Mouse (Mus musculus) limb, embryonic 14.5 days (tissue): Measurements from ENCODE around the gene Lcn8. TPM values are rescaled to one million over a fixed set of nuclear protein-coding genes. Genes with fewer than 3 reads are reported as not detected.
"Not testable (repeated sequence)": the region's sequence is repeated elsewhere in the genome, so short reads cannot be mapped to it uniquely, and the experiment has no call there.

Source experiments
- ATAC-seq: fragments of 200-750 bp; cut with Nextera tagmentation; 2 replicates; pipeline ENCODE4 v1.8.0; 2017; ENCODE audit warnings: low read depth, moderate number of reproducible peaks, moderate TSS enrichment; ENCODE audit not compliant: low FRiP score
- DNase-seq: peaks from one replicate; pipeline ENCODE4 v3.0.0-alpha.2; 2015; ENCODE audit warnings: low spot score
- H3K27ac ChIP-seq: fragments of 300-500 bp; sonication (generic); replicated peaks from 2 replicates; pipeline ENCODE4 v1.5.1; 2014; ENCODE audit warnings: low read depth, mild to moderate bottlenecking, low read length, moderate library complexity, mixed read lengths
- H3K27me3 ChIP-seq: fragments of 300-500 bp; sonication (generic); 2 replicates; pipeline ENCODE4 v1.6.1; 2014; ENCODE audit warnings: low read length, mixed read lengths; ENCODE audit not compliant: control insufficient read depth, insufficient read depth
- H3K36me3 ChIP-seq: fragments of 300-500 bp; sonication (generic); 2 replicates; pipeline ENCODE4 v1.6.1; 2014; ENCODE audit warnings: mild to moderate bottlenecking, low read length, moderate library complexity, mixed read lengths; ENCODE audit not compliant: control insufficient read depth, insufficient read depth
- H3K4me1 ChIP-seq: fragments of 300-500 bp; sonication (generic); 2 replicates; pipeline ENCODE4 v1.6.1; 2014; ENCODE audit warnings: antibody characterized with exemption, low read length, mixed read lengths; ENCODE audit not compliant: control insufficient read depth, insufficient read depth
- H3K4me2 ChIP-seq: fragments of 300-500 bp; sonication (generic); replicated peaks from 2 replicates; pipeline ENCODE4 v1.6.1; 2014; ENCODE audit warnings: low read depth, mild to moderate bottlenecking, low read length, moderate library complexity; ENCODE audit not compliant: severe bottlenecking
- H3K4me3 ChIP-seq: fragments of 300-500 bp; sonication (generic); replicated peaks from 2 replicates; pipeline ENCODE4 v1.5.1; 2014; ENCODE audit warnings: low read length
- H3K9ac ChIP-seq: fragments of 300-500 bp; sonication (generic); 2 replicates; pipeline ENCODE4 v1.6.1; 2014; ENCODE audit warnings: mild to moderate bottlenecking, low read depth, low read length, moderate library complexity; ENCODE audit not compliant: severe bottlenecking
- H3K9me3 ChIP-seq: fragments of 300-500 bp; sonication (generic); 2 replicates; pipeline ENCODE4 v1.6.1; 2016; ENCODE audit warnings: low read length; ENCODE audit not compliant: control insufficient read depth
- POLR2A ChIP-seq: fragments of 200-500 bp; IDR thresholded peaks from 2 replicates; pipeline ENCODE4 v1.8.0; 2012; ENCODE audit warnings: inconsistent platforms, mild to moderate bottlenecking, moderate library complexity, borderline replicate concordance; ENCODE audit not compliant: insufficient read depth, insufficient read length; ENCODE audit errors: extremely low read depth
- WGBS: fragments of 180-500 bp; shearing (Covaris S2); extraction: QIAGEN DNeasy Blood & Tissue Kit; methylation state at CpG from one replicate; pipeline ENCODE4 v1.1.7; 2014; 5-methylcytosine and 5-hydroxymethylcytosine counted together
- polyA plus RNA-seq, 2 experiments: library from polyadenylated mRNA; depleted of rRNA in 1 of 2; stranded (reverse) in 1 of 2; unstranded in 1 of 2; fragments of >200 nt; fragmentation: Nextera tagmentation in 1 of 2; extraction: Ambion mirVana in 1 of 2; gene quantifications; 2 replicates each; pipeline versions ENCODE4 v1.2.1 to v1.2.3; 2012 to 2014

Gene Lcn8
- polyA plus RNA-seq, 2 experiments, result 0.29 to 0.72 TPM

DNA sequence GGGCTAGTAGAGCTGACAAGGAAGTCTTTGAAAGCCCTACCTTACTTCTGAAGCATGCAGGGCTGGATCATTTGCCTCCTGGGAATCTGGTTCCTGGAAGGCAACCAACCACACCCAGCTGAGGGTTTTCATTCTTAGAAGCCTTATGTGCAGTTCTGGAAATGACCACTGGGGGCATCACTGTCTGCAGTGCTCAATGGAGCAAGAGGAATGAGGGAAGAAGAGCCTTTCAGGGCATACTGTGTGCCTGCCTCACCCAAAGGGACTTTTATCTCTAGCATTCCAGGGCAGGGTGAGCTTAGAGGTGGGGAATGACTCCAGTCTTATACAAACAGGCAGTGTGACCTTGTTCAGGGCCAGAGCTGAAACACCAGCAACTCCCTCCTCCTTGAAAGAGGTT is 41.7 kb downstream of the Lcn8 start:
- H3K9me3 ChIP-seq, result no peaks in the 10 kb centered on the region
- no peaks in the 10 kb centered on the region for H3K4me1 ChIP-seq
- no peak overlapping the region for H3K4me3 ChIP-seq
- H3K27me3 ChIP-seq, result no peaks in the 10 kb centered on the region
- peak; percentile 69 for DNase-seq
- H3K36me3 ChIP-seq, result no peaks in the 10 kb centered on the region
- no peak for ATAC-seq
- no peak overlapping the region for H3K27ac ChIP-seq
- no peak overlapping the region for H3K4me2 ChIP-seq
- TF ChIP-seq POLR2A, result no peak
- H3K9ac ChIP-seq, result no peak overlapping the region

DNA sequence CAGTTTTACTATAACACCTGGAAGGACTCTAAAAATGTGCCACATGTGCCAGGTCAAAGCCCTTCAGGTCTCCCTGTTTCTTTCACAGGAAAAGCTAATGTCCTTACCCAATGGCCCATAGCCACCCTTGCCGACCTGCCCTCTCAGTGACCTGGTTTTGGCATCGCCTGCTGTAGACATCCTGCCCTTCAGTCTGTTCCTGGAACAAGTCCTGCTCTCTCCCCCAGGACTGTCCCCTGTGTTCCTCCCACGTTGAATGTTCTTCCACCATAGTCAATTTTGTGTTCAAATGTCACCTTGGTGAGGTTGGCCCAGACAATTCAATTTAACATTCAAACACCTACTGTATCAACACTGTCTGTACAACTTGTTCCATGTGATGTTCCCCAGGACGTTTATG is 44.0 kb downstream of the Lcn8 start:
- no peak overlapping the region for H3K9ac ChIP-seq
- no peak overlapping the region for H3K4me2 ChIP-seq
- no peaks in the 10 kb centered on the region for H3K36me3 ChIP-seq
- no peak for TF ChIP-seq POLR2A
- H3K27me3 ChIP-seq, result no peaks in the 10 kb centered on the region
- ATAC-seq, result no peak
- no peaks in the 10 kb centered on the region for H3K4me1 ChIP-seq
- WGBS, result 61% methylated on average over 4 of the region's 4 CpGs
- no peak overlapping the region for H3K27ac ChIP-seq
- no peaks in the 10 kb centered on the region for H3K9me3 ChIP-seq
- H3K4me3 ChIP-seq, result no peak overlapping the region
- DNase-seq, result no peak

DNA sequence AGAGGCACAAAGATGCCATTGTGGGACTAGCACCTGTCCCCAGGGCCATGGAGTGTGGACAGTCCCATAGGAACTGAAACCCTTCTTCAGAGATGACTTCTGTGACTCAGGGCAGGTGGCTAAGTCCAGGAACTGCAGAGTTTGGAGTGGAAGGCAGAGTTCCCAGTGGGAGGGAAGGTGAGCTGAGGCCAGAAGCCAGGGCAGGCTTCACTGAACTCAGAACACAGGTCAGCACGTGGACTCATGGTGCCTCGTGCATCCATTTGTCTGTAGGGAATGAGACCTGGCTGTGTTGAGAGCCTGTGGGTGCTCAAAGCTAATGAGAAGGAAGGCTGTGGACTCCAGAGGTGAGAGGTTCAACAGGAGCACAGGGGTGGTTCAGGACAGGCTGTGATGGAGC is 45.8 kb downstream of the Lcn8 start:
- ATAC-seq, result no peak
- WGBS, result 89% methylated on average over 2 of the region's 2 CpGs

DNA sequence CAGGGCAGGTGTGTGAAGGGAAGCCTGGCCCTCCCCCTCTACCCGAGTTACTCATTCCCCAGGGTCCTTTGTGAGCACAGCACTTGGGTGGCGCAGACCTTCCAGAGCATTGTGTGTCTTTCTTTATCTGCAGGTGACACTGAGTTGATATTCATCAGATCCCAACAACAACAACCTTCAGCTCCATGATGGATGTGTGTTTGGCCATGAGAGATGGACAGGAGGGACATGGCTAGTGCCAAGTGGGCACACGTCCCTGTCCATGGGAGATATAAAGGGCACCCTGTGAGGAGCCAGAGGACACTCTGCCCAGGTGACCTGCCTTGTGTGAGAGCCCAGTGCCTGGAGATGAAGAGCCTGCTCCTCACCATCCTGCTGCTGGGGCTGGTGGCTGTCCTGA is 46.8 kb downstream of the Lcn8 start, which contains the start of gene Obp2a:
TSS of gene Obp2a (plus strand) at position 301 of the 400 bp plus-strand sequence.
- WGBS, result 77% methylated on average over 3 of the region's 3 CpGs
- not testable (repeated sequence) for H3K4me2 ChIP-seq, H3K4me1 ChIP-seq, H3K9ac ChIP-seq, H3K4me3 ChIP-seq, DNase-seq, H3K9me3 ChIP-seq, H3K27me3 ChIP-seq, H3K36me3 ChIP-seq, H3K27ac ChIP-seq, ATAC-seq

More for the DNA sequence above, 45.8 kb downstream of the Lcn8 start:
- H3K9me3 ChIP-seq, result no peaks in the 10 kb centered on the region
- no peak overlapping the region for H3K9ac ChIP-seq
- no peak for TF ChIP-seq POLR2A
- H3K27me3 ChIP-seq, result no peaks in the 10 kb centered on the region
- H3K27ac ChIP-seq, result no peak overlapping the region
- H3K4me2 ChIP-seq, result no peak overlapping the region
- H3K4me1 ChIP-seq, result no peaks in the 10 kb centered on the region
- H3K4me3 ChIP-seq, result no peak overlapping the region
- no peak for DNase-seq
- H3K36me3 ChIP-seq, result no peaks in the 10 kb centered on the region

DNA sequence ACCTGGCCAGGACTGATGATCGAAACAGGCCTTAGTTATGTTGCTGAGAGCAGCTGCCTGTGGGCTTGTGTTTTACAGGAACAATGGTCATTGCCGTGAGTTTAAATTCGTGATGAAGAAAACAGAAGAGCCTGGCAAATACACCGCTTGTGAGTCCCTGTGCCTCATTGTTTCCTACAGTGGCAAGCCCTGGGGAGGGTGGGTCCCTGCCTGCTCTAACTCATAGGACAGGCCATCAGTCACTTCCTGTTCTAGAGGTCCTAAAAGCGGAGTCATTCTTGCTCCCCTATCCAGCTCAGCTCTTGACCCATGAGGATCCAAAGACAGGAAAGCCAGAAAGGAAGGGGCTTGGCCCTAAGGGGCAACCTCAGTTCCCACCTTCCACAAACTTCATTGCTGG is 48.1 kb downstream of the Lcn8 start:
- Histone ChIP-seq H3K9ac (no peak overlapping the region), H3K4me3 (no peak overlapping the region), H3K4me1 (no peaks in the 10 kb centered on the region), H3K4me2 (no peak overlapping the region), H3K27ac (no peak overlapping the region), H3K36me3 (no peaks in the 10 kb centered on the region), H3K9me3 (no peaks in the 10 kb centered on the region), H3K27me3 (no peaks in the 10 kb centered on the region)
- DNase-seq, result no peak
- WGBS, result 67% methylated on average over 5 of the region's 5 CpGs
- TF ChIP-seq POLR2A, result no peak
- ATAC-seq, result no peak

DNA sequence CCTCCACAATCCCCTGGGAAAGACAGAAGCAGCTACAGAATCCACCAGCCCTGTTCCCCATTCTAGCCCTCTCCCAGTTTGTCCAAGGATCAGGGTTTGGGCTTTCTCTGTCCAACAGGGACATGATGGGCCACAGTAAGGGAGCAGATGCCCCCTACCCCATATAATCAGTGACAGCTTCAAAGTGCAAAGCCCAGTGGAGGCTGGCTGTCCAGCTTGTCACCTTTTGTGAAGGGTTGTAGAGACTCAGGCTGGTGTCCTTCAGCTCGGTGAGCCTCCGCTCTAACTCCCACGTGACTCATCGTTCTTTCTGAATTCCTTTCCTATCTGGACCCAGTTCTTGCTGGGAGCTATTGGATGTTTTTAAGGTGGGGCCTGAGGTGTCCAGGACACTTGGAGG is 50.8 kb downstream of the Lcn8 start:
- no peak for DNase-seq
- H3K27ac ChIP-seq, result no peak overlapping the region
- H3K9me3 ChIP-seq, result no peaks in the 10 kb centered on the region
- TF ChIP-seq POLR2A, result no peak
- no peak overlapping the region for H3K9ac ChIP-seq
- WGBS, result 80% methylated on average over 4 of the region's 4 CpGs
- H3K36me3 ChIP-seq, result no peaks in the 10 kb centered on the region
- H3K4me2 ChIP-seq, result no peak overlapping the region
- H3K4me1 ChIP-seq, result peaks cover 6% of the 10 kb centered on the region; the same call in 1 of the 2 replicates
- no peak for ATAC-seq
- H3K4me3 ChIP-seq, result no peak overlapping the region
- H3K27me3 ChIP-seq, result no peaks in the 10 kb centered on the region

Other genes with a start within 250 kb of the Lcn8 start
- gene Fut7, start 229.9 kb upstream of the Lcn8 start, polyA plus RNA-seq (2012; rRNA removed), result 0.05 and 0.11 TPM in 2 replicates
- gene Fut7, start 229.9 kb upstream of the Lcn8 start, polyA plus RNA-seq (2014; fragmentation: Nextera tagmentation; extraction: Ambion mirVana), result not detected in 2 replicates
- 15.3 and 17.4 TPM in 2 replicates for gene Abca2, start 224.4 kb upstream of the Lcn8 start, polyA plus RNA-seq (2012; rRNA removed)
- gene Abca2, start 224.4 kb upstream of the Lcn8 start, polyA plus RNA-seq (2014; fragmentation: Nextera tagmentation; extraction: Ambion mirVana), result 5.9 and 7.4 TPM in 2 replicates
- 7.7 and 10.9 TPM in 2 replicates for gene Clic3, start 196.3 kb upstream of the Lcn8 start, polyA plus RNA-seq (2012; rRNA removed)
- gene Clic3, start 196.3 kb upstream of the Lcn8 start, polyA plus RNA-seq (2014; fragmentation: Nextera tagmentation; extraction: Ambion mirVana), result 13.4 and 22.5 TPM in 2 replicates
- 65.6 and 71.0 TPM in 2 replicates for gene Paxx, start 192.0 kb upstream of the Lcn8 start, polyA plus RNA-seq (2012; rRNA removed)
- 34.0 and 44.9 TPM in 2 replicates for gene Paxx, start 192.0 kb upstream of the Lcn8 start, polyA plus RNA-seq (2014; fragmentation: Nextera tagmentation; extraction: Ambion mirVana)
- gene Ptgds, start 183.1 kb upstream of the Lcn8 start, polyA plus RNA-seq (2012; rRNA removed), result 0.87 and 2.4 TPM in 2 replicates
- 4.0 and 4.1 TPM in 2 replicates for gene Ptgds, start 183.1 kb upstream of the Lcn8 start, polyA plus RNA-seq (2014; fragmentation: Nextera tagmentation; extraction: Ambion mirVana)
- not detected in 2 replicates for gene Lcn12, start 159.2 kb upstream of the Lcn8 start, polyA plus RNA-seq (2012; rRNA removed)
- gene Lcn12, start 159.2 kb upstream of the Lcn8 start, polyA plus RNA-seq (2014; fragmentation: Nextera tagmentation; extraction: Ambion mirVana), result not detected in 2 replicates
- 46.2 and 49.2 TPM in 2 replicates for gene Fbxw5, start 152.4 kb upstream of the Lcn8 start, polyA plus RNA-seq (2012; rRNA removed)
- gene Fbxw5, start 152.4 kb upstream of the Lcn8 start, polyA plus RNA-seq (2014; fragmentation: Nextera tagmentation; extraction: Ambion mirVana), result 70.0 and 76.9 TPM in 2 replicates
- gene C8g, start 151.4 kb upstream of the Lcn8 start, polyA plus RNA-seq (2012; rRNA removed), result 4.2 and 5.5 TPM in 2 replicates
- 4.4 and 4.6 TPM in 2 replicates for gene C8g, start 151.4 kb upstream of the Lcn8 start, polyA plus RNA-seq (2014; fragmentation: Nextera tagmentation; extraction: Ambion mirVana)
- 18.0 and 18.9 TPM in 2 replicates for gene Traf2, start 106.2 kb upstream of the Lcn8 start, polyA plus RNA-seq (2012; rRNA removed)
- gene Traf2, start 106.2 kb upstream of the Lcn8 start, polyA plus RNA-seq (2014; fragmentation: Nextera tagmentation; extraction: Ambion mirVana), result 29.2 and 35.6 TPM in 2 replicates
- 116 and 174 TPM in 2 replicates for gene Edf1, start 95.3 kb upstream of the Lcn8 start, polyA plus RNA-seq (2012; rRNA removed)
- 325 and 331 TPM in 2 replicates for gene Edf1, start 95.3 kb upstream of the Lcn8 start, polyA plus RNA-seq (2014; fragmentation: Nextera tagmentation; extraction: Ambion mirVana)
- gene Mamdc4, start 78.3 kb upstream of the Lcn8 start, polyA plus RNA-seq (2012; rRNA removed), result 10.9 and 15.0 TPM in 2 replicates
- gene Mamdc4, start 78.3 kb upstream of the Lcn8 start, polyA plus RNA-seq (2014; fragmentation: Nextera tagmentation; extraction: Ambion mirVana), result 1.4 and 1.8 TPM in 2 replicates
- 137 and 139 TPM in 2 replicates for gene Phpt1, start 77.9 kb upstream of the Lcn8 start, polyA plus RNA-seq (2012; rRNA removed)
- 167 and 176 TPM in 2 replicates for gene Phpt1, start 77.9 kb upstream of the Lcn8 start, polyA plus RNA-seq (2014; fragmentation: Nextera tagmentation; extraction: Ambion mirVana)
- gene Ajm1, start 71.4 kb upstream of the Lcn8 start, polyA plus RNA-seq (2012; rRNA removed), result 2.5 and 3.5 TPM in 2 replicates
- 0.18 and 0.19 TPM in 2 replicates for gene Ajm1, start 71.4 kb upstream of the Lcn8 start, polyA plus RNA-seq (2014; fragmentation: Nextera tagmentation; extraction: Ambion mirVana)
- 99.4 and 110 TPM in 2 replicates for gene Rabl6, start 44.6 kb upstream of the Lcn8 start, polyA plus RNA-seq (2012; rRNA removed)
- gene Rabl6, start 44.6 kb upstream of the Lcn8 start, polyA plus RNA-seq (2014; fragmentation: Nextera tagmentation; extraction: Ambion mirVana), result 74.8 and 80.7 TPM in 2 replicates
- gene Ccdc183, start 35.4 kb upstream of the Lcn8 start, polyA plus RNA-seq (2012; rRNA removed), result 0.03 TPM in 2 replicates
- gene Ccdc183, start 35.4 kb upstream of the Lcn8 start, polyA plus RNA-seq (2014; fragmentation: Nextera tagmentation; extraction: Ambion mirVana), result 0.19 and 0.28 TPM in 2 replicates
- 25.6 and 26.8 TPM in 2 replicates for gene Tmem141, start 31.1 kb upstream of the Lcn8 start, polyA plus RNA-seq (2012; rRNA removed)
- gene Tmem141, start 31.1 kb upstream of the Lcn8 start, polyA plus RNA-seq (2014; fragmentation: Nextera tagmentation; extraction: Ambion mirVana), result 30.3 and 31.9 TPM in 2 replicates
- gene Fcna, start 25.1 kb upstream of the Lcn8 start, polyA plus RNA-seq (2012; rRNA removed), result 0.92 and 0.98 TPM in 2 replicates
- 2.0 TPM in 2 replicates for gene Fcna, start 25.1 kb upstream of the Lcn8 start, polyA plus RNA-seq (2014; fragmentation: Nextera tagmentation; extraction: Ambion mirVana)
- gene Lcn5, start 4.8 kb downstream of the Lcn8 start, polyA plus RNA-seq (2012; rRNA removed), result 0.26 TPM in 1 of 2 replicates, not detected in the other
- not detected in 2 replicates for gene Lcn5, start 4.8 kb downstream of the Lcn8 start, polyA plus RNA-seq (2014; fragmentation: Nextera tagmentation; extraction: Ambion mirVana)
- gene Lcn6, start 23.7 kb downstream of the Lcn8 start, polyA plus RNA-seq (2012; rRNA removed), result not detected in 2 replicates
- not detected in 2 replicates for gene Lcn6, start 23.7 kb downstream of the Lcn8 start, polyA plus RNA-seq (2014; fragmentation: Nextera tagmentation; extraction: Ambion mirVana)
- gene Lcn10, start 29.6 kb downstream of the Lcn8 start, polyA plus RNA-seq (2012; rRNA removed), result not detected in 2 replicates
- gene Lcn10, start 29.6 kb downstream of the Lcn8 start, polyA plus RNA-seq (2014; fragmentation: Nextera tagmentation; extraction: Ambion mirVana), result not detected in 2 replicates
- gene Obp2a, start 46.9 kb downstream of the Lcn8 start, polyA plus RNA-seq (2012; rRNA removed), result not detected in 2 replicates
- not detected in 2 replicates for gene Obp2a, start 46.9 kb downstream of the Lcn8 start, polyA plus RNA-seq (2014; fragmentation: Nextera tagmentation; extraction: Ambion mirVana)
- gene Bmyc, start 53.6 kb downstream of the Lcn8 start, polyA plus RNA-seq (2012; rRNA removed), result 66.3 and 75.3 TPM in 2 replicates
- 93.1 and 93.5 TPM in 2 replicates for gene Bmyc, start 53.6 kb downstream of the Lcn8 start, polyA plus RNA-seq (2014; fragmentation: Nextera tagmentation; extraction: Ambion mirVana)
- gene Obp2b, start 83.9 kb downstream of the Lcn8 start, polyA plus RNA-seq (2012; rRNA removed), result not detected in 2 replicates
- gene Obp2b, start 83.9 kb downstream of the Lcn8 start, polyA plus RNA-seq (2014; fragmentation: Nextera tagmentation; extraction: Ambion mirVana), result not detected in 2 replicates
- gene Lcn3, start 112.4 kb downstream of the Lcn8 start, polyA plus RNA-seq (2012; rRNA removed), result not detected in 2 replicates
- not detected in 2 replicates for gene Lcn3, start 112.4 kb downstream of the Lcn8 start, polyA plus RNA-seq (2014; fragmentation: Nextera tagmentation; extraction: Ambion mirVana)
- not detected in 2 replicates for gene Lcn11, start 123.9 kb downstream of the Lcn8 start, polyA plus RNA-seq (2012; rRNA removed)
- gene Lcn11, start 123.9 kb downstream of the Lcn8 start, polyA plus RNA-seq (2014; fragmentation: Nextera tagmentation; extraction: Ambion mirVana), result not detected in 2 replicates
- not detected in 2 replicates for gene Gm13539, start 129.1 kb downstream of the Lcn8 start, polyA plus RNA-seq (2012; rRNA removed)
- gene Gm13539, start 129.1 kb downstream of the Lcn8 start, polyA plus RNA-seq (2014; fragmentation: Nextera tagmentation; extraction: Ambion mirVana), result not detected in 2 replicates
- gene Glt6d1, start 162.7 kb downstream of the Lcn8 start, polyA plus RNA-seq (2012; rRNA removed), result not detected in 2 replicates
- not detected in 2 replicates for gene Glt6d1, start 162.7 kb downstream of the Lcn8 start, polyA plus RNA-seq (2014; fragmentation: Nextera tagmentation; extraction: Ambion mirVana)
- gene Lcn9, start 170.0 kb downstream of the Lcn8 start, polyA plus RNA-seq (2012; rRNA removed), result 0.12 TPM in 1 of 2 replicates, not detected in the other
- not detected in 2 replicates for gene Lcn9, start 170.0 kb downstream of the Lcn8 start, polyA plus RNA-seq (2014; fragmentation: Nextera tagmentation; extraction: Ambion mirVana)
- gene Sohlh1, start 194.1 kb downstream of the Lcn8 start, polyA plus RNA-seq (2012; rRNA removed), result 0.18 and 0.28 TPM in 2 replicates
- 0.14 and 0.46 TPM in 2 replicates for gene Sohlh1, start 194.1 kb downstream of the Lcn8 start, polyA plus RNA-seq (2014; fragmentation: Nextera tagmentation; extraction: Ambion mirVana)
- 2.7 and 3.2 TPM in 2 replicates for gene Kcnt1, start 210.6 kb downstream of the Lcn8 start, polyA plus RNA-seq (2012; rRNA removed)
- 0.08 and 0.15 TPM in 2 replicates for gene Kcnt1, start 210.6 kb downstream of the Lcn8 start, polyA plus RNA-seq (2014; fragmentation: Nextera tagmentation; extraction: Ambion mirVana)